Mouse (Mus musculus): ENCODE data around the gene Utp4. TPM values are rescaled to one million over a fixed set of nuclear protein-coding genes. Genes with fewer than 3 reads are reported as not detected.
A peak's percentile ranks its signal among the peaks of the same experiment; 100 is the strongest.

The Utp4 gene
- polyA plus RNA-seq, 1 experiment from 2014 or later: 63.5 TPM

- Histone ChIP-seq H3K4me2 (replicated peaks; ENCODE audit: low read depth, low read length) (no peak overlapping the region), H3K27me3 (ENCODE audit: control insufficient read depth, insufficient read depth, low read length) (no peaks in the 10 kb centered on the region), H3K4me3 (ENCODE audit: low read depth, low read length) (no peak overlapping the region), H3K36me3 (ENCODE audit: control insufficient read depth, insufficient read depth, low read length) (no peaks in the 10 kb centered on the region), H3K27ac (ENCODE audit: low read length) (peak overlapping the region; percentile 72; the same call in 1 of the 2 replicates), H3K9me3 (ENCODE audit: control insufficient read depth, low read depth, low read length) (no peaks in the 10 kb centered on the region), H3K9ac (replicated peaks; ENCODE audit: low read depth, low read length) (no peak overlapping the region), H3K4me1 (ENCODE audit: control insufficient read depth, insufficient read depth, low read length) (peaks cover 6% of the 10 kb centered on the region)
- 60% methylated on average over 5 of the region's 5 CpGs for WGBS
- ATAC-seq (ENCODE audit: insufficient number of reproducible peaks, insufficient read depth, low FRiP score, low read depth): no peak
Measured at GRCm38 (mm10) chr8:106929921-106930320, 36.5 kb downstream of the Utp4 start.

- H3K4me3 ChIP-seq (ENCODE audit: low read depth, low read length): no peak overlapping the region
- ATAC-seq (ENCODE audit: insufficient number of reproducible peaks, insufficient read depth, low FRiP score, low read depth): no peak
- H3K9me3 ChIP-seq (ENCODE audit: control insufficient read depth, low read depth, low read length): no peaks in the 10 kb centered on the region
- H3K4me2 ChIP-seq (replicated peaks; ENCODE audit: low read depth, low read length): peak overlapping the region; percentile 37
- H3K36me3 ChIP-seq (ENCODE audit: control insufficient read depth, insufficient read depth, low read length): no peaks in the 10 kb centered on the region
- no peak overlapping the region; the same call in 1 of the 2 replicates for H3K9ac ChIP-seq (replicated peaks; ENCODE audit: low read depth, low read length)
- H3K27me3 ChIP-seq (ENCODE audit: control insufficient read depth, insufficient read depth, low read length): no peaks in the 10 kb centered on the region
- H3K27ac ChIP-seq (ENCODE audit: low read length): no peak overlapping the region
- H3K4me1 ChIP-seq (ENCODE audit: control insufficient read depth, insufficient read depth, low read length): peaks cover 12% of the 10 kb centered on the region
- 11% methylated on average over 22 of the region's 22 CpGs for WGBS
Measured at GRCm38 (mm10) chr8:106932376-106933065, 39.1 kb downstream of the Utp4 start.

GRCm38 (mm10) chr8:106933506-106934143 lies 40.2 kb downstream of the Utp4 start:
- ATAC-seq (ENCODE audit: insufficient number of reproducible peaks, insufficient read depth, low FRiP score, low read depth): no peak
- WGBS: 85% methylated on average over 4 of the region's 4 CpGs
- Histone ChIP-seq H3K4me2 (replicated peaks; ENCODE audit: low read depth, low read length) (no peak overlapping the region), H3K27me3 (ENCODE audit: control insufficient read depth, insufficient read depth, low read length) (no peaks in the 10 kb centered on the region), H3K36me3 (ENCODE audit: control insufficient read depth, insufficient read depth, low read length) (no peaks in the 10 kb centered on the region), H3K9ac (replicated peaks; ENCODE audit: low read depth, low read length) (no peak overlapping the region), H3K4me1 (ENCODE audit: control insufficient read depth, insufficient read depth, low read length) (peaks cover 17% of the 10 kb centered on the region), H3K27ac (ENCODE audit: low read length) (no peak overlapping the region), H3K4me3 (ENCODE audit: low read depth, low read length) (no peak overlapping the region), H3K9me3 (ENCODE audit: control insufficient read depth, low read depth, low read length) (no peaks in the 10 kb centered on the region)

GRCm38 (mm10) chr8:106934226-106934977 lies 41.0 kb downstream of the Utp4 start:
- no peak overlapping the region for H3K4me2 ChIP-seq (replicated peaks; ENCODE audit: low read depth, low read length)
- WGBS: 77% methylated on average over 15 of the region's 16 CpGs
- ATAC-seq (ENCODE audit: insufficient number of reproducible peaks, insufficient read depth, low FRiP score, low read depth): no peak
- peaks cover 17% of the 10 kb centered on the region for H3K4me1 ChIP-seq (ENCODE audit: control insufficient read depth, insufficient read depth, low read length)
- H3K36me3 ChIP-seq (ENCODE audit: control insufficient read depth, insufficient read depth, low read length): no peaks in the 10 kb centered on the region
- H3K9me3 ChIP-seq (ENCODE audit: control insufficient read depth, low read depth, low read length): no peaks in the 10 kb centered on the region
- H3K4me3 ChIP-seq (ENCODE audit: low read depth, low read length): no peak overlapping the region
- no peak overlapping the region for H3K27ac ChIP-seq (ENCODE audit: low read length)
- H3K9ac ChIP-seq (replicated peaks; ENCODE audit: low read depth, low read length): no peak overlapping the region
- no peaks in the 10 kb centered on the region for H3K27me3 ChIP-seq (ENCODE audit: control insufficient read depth, insufficient read depth, low read length)

GRCm38 (mm10) chr8:106935324-106935869 lies 42.0 kb downstream of the Utp4 start, which contains the start of gene Sntb2:
Gene Sntb2 (plus strand): TSS chr8:106935750.
- Histone ChIP-seq H3K27me3 (ENCODE audit: control insufficient read depth, insufficient read depth, low read length) (no peaks in the 10 kb centered on the region), H3K4me1 (ENCODE audit: control insufficient read depth, insufficient read depth, low read length) (peaks cover 14% of the 10 kb centered on the region; the same call in 1 of the 2 replicates), H3K4me2 (replicated peaks; ENCODE audit: low read depth, low read length) (peak within 1 kb of the TSS; percentile 94), H3K9me3 (ENCODE audit: control insufficient read depth, low read depth, low read length) (no peaks in the 10 kb centered on the region), H3K4me3 (ENCODE audit: low read depth, low read length) (peak within 1 kb of the TSS; percentile 94), H3K36me3 (ENCODE audit: control insufficient read depth, insufficient read depth, low read length) (no peaks in the 10 kb centered on the region), H3K27ac (ENCODE audit: low read length) (peak within 1 kb of the TSS; percentile 92), H3K9ac (replicated peaks; ENCODE audit: low read depth, low read length) (peak within 1 kb of the TSS; percentile 93)
- WGBS: under 1% methylated on average over 30 of the region's 41 CpGs
- peak; percentile 79 for ATAC-seq (ENCODE audit: insufficient number of reproducible peaks, insufficient read depth, low FRiP score, low read depth)

- peak overlapping the region; percentile 94 for H3K4me2 ChIP-seq (replicated peaks; ENCODE audit: low read depth, low read length)
- H3K9me3 ChIP-seq (ENCODE audit: control insufficient read depth, low read depth, low read length): no peaks in the 10 kb centered on the region
- H3K4me3 ChIP-seq (ENCODE audit: low read depth, low read length): peak overlapping the region; percentile 94
- peak; percentile 55 for ATAC-seq (ENCODE audit: insufficient number of reproducible peaks, insufficient read depth, low FRiP score, low read depth)
- H3K27me3 ChIP-seq (ENCODE audit: control insufficient read depth, insufficient read depth, low read length): no peaks in the 10 kb centered on the region
- peak overlapping the region; percentile 92 for H3K27ac ChIP-seq (ENCODE audit: low read length)
- peaks cover 14% of the 10 kb centered on the region; the same call in 1 of the 2 replicates for H3K4me1 ChIP-seq (ENCODE audit: control insufficient read depth, insufficient read depth, low read length)
- WGBS: under 1% methylated on average over 76 of the region's 76 CpGs
- no peaks in the 10 kb centered on the region for H3K36me3 ChIP-seq (ENCODE audit: control insufficient read depth, insufficient read depth, low read length)
- peak overlapping the region; percentile 93 for H3K9ac ChIP-seq (replicated peaks; ENCODE audit: low read depth, low read length)
Measured at GRCm38 (mm10) chr8:106935899-106936477, 42.6 kb downstream of the Utp4 start.

- H3K27me3 ChIP-seq (ENCODE audit: control insufficient read depth, insufficient read depth, low read length): no peaks in the 10 kb centered on the region
- WGBS: under 1% methylated on average over 26 of the region's 26 CpGs
- H3K4me2 ChIP-seq (replicated peaks; ENCODE audit: low read depth, low read length): peak overlapping the region; percentile 94
- H3K4me1 ChIP-seq (ENCODE audit: control insufficient read depth, insufficient read depth, low read length): peaks cover 14% of the 10 kb centered on the region; the same call in 1 of the 2 replicates
- H3K9me3 ChIP-seq (ENCODE audit: control insufficient read depth, low read depth, low read length): no peaks in the 10 kb centered on the region
- H3K27ac ChIP-seq (ENCODE audit: low read length): peak overlapping the region; percentile 92
- peak overlapping the region; percentile 94 for H3K4me3 ChIP-seq (ENCODE audit: low read depth, low read length)
- H3K36me3 ChIP-seq (ENCODE audit: control insufficient read depth, insufficient read depth, low read length): no peaks in the 10 kb centered on the region
- ATAC-seq (ENCODE audit: insufficient number of reproducible peaks, insufficient read depth, low FRiP score, low read depth): peak; percentile 28; the same call in 1 of the 2 replicates
- peak overlapping the region; percentile 93 for H3K9ac ChIP-seq (replicated peaks; ENCODE audit: low read depth, low read length)
Measured at GRCm38 (mm10) chr8:106936478-106937051, 43.1 kb downstream of the Utp4 start.
